Mouse (Mus musculus) kidney, postnatal 4 days (tissue): ENCODE results near the gene Traf1.

Experiments
- DNase-seq, 2 experiments: peaks; one replicate each; pipeline ENCODE4 v3.0.0; 2021; ENCODE audit warnings: mixed read lengths in 2 of 2

Gene Traf1

GRCm38 (mm10) chr2:34965806-34966205 lies 4.2 kb upstream of the Traf1 start:
- no peak for DNase-seq

- DNase-seq, result peak; percentile 77 to 83
These were observed 3.7 kb upstream of the Traf1 start for GRCm38 (mm10) chr2:34965293-34965692.

- DNase-seq, result no peak
These were observed 3.1 kb upstream of the Traf1 start for GRCm38 (mm10) chr2:34964651-34965050.

GRCm38 (mm10) chr2:34964230-34964629 lies 2.7 kb upstream of the Traf1 start:
- DNase-seq, result no peak

- peak; percentile 29 to 63 for DNase-seq
These were observed 1.9 kb upstream of the Traf1 start for GRCm38 (mm10) chr2:34963371-34963956.

- DNase-seq, result no peak
These were observed 1.3 kb upstream of the Traf1 start for GRCm38 (mm10) chr2:34962893-34963292.

GRCm38 (mm10) chr2:34962211-34962610 lies 639 bp upstream of the Traf1 start:
- DNase-seq, result no peak

GRCm38 (mm10) chr2:34960966-34961365 lies 606 bp downstream of the Traf1 start:
- DNase-seq, result no peak

GRCm38 (mm10) chr2:34960466-34960865 lies 1.1 kb downstream of the Traf1 start:
- no peak for DNase-seq

- no peak for DNase-seq
These were observed 3.0 kb downstream of the Traf1 start for GRCm38 (mm10) chr2:34958582-34958981.

GRCm38 (mm10) chr2:34958036-34958435 lies 3.5 kb downstream of the Traf1 start:
- DNase-seq, result no peak

GRCm38 (mm10) chr2:34957405-34957804 lies 4.2 kb downstream of the Traf1 start:
- DNase-seq, result no peak

GRCm38 (mm10) chr2:34956941-34957340 lies 4.6 kb downstream of the Traf1 start:
- DNase-seq, result no peak

GRCm38 (mm10) chr2:34954344-34954743 lies 7.2 kb downstream of the Traf1 start:
- no peak for DNase-seq

- DNase-seq, result no peak
These were observed 7.9 kb downstream of the Traf1 start for GRCm38 (mm10) chr2:34953547-34954116.

GRCm38 (mm10) chr2:34953018-34953417 lies 8.6 kb downstream of the Traf1 start:
- no peak for DNase-seq

- no peak for DNase-seq
These were observed 10.1 kb downstream of the Traf1 start for GRCm38 (mm10) chr2:34951469-34951868.

GRCm38 (mm10) chr2:34948622-34949021 lies 12.9 kb downstream of the Traf1 start:
- peak; percentile 55 to 57 for DNase-seq

- no peak for DNase-seq
These were observed 15.5 kb downstream of the Traf1 start for GRCm38 (mm10) chr2:34946046-34946445.

GRCm38 (mm10) chr2:34945580-34945979 lies 16.0 kb downstream of the Traf1 start:
- DNase-seq, result no peak

- peak; percentile 66 to 74 for DNase-seq
These were observed 16.8 kb downstream of the Traf1 start for GRCm38 (mm10) chr2:34944761-34945160.

GRCm38 (mm10) chr2:34943556-34944120 lies 17.9 kb downstream of the Traf1 start:
- DNase-seq, result no peak

GRCm38 (mm10) chr2:34941061-34941675 lies 20.4 kb downstream of the Traf1 start:
- no peak for DNase-seq

GRCm38 (mm10) chr2:34940246-34940645 lies 21.3 kb downstream of the Traf1 start:
- no peak for DNase-seq
